Mouse (Mus musculus) ES-E14 (cell line): ENCODE data around the gene Zc3h12a. TPM values are rescaled to one million over a fixed set of nuclear protein-coding genes. Genes with fewer than 3 reads are reported as not detected.
A peak's percentile ranks its signal among the peaks of the same experiment; 100 is the strongest.

ENCODE experiments used
- DNase-seq: peaks from one replicate; pipeline ENCODE4 v3.0.0-alpha.2; 2013; ENCODE audit warnings: low read depth, low spot score
- H3K27ac ChIP-seq: 2 replicates; pipeline ENCODE4 v1.5.1; 2012; ENCODE audit warnings: low read depth, mild to moderate bottlenecking, low read length, moderate library complexity, mixed read lengths; ENCODE audit not compliant: poor library complexity, insufficient read depth, severe bottlenecking
- H3K36me3 ChIP-seq: 2 replicates; pipeline ENCODE4 v1.6.1; 2012; ENCODE audit warnings: mild to moderate bottlenecking, low read length, moderate library complexity, mixed read lengths; ENCODE audit not compliant: control insufficient read depth, poor library complexity, insufficient read depth, severe bottlenecking
- H3K4me1 ChIP-seq, 2 experiments: fragments of 150-350 bp in 1 of 2; sonication (generic) in 1 of 2; 2 replicates each; pipeline ENCODE4 v1.6.1; 2012; ENCODE audit warnings: low read length in 2 of 2, mild to moderate bottlenecking in 1 of 2, mixed read lengths in 1 of 2; ENCODE audit not compliant: control insufficient read depth in 2 of 2, insufficient read depth in 2 of 2, poor library complexity in 1 of 2
- H3K4me3 ChIP-seq, 2 experiments: fragments of 150-350 bp in 1 of 2; sonication (generic) in 1 of 2; 2 replicates each; pipeline ENCODE4 v1.5.1; 2012; ENCODE audit warnings: low read length in 2 of 2, low read depth in 1 of 2, mild to moderate bottlenecking in 1 of 2, mixed read lengths in 1 of 2; ENCODE audit not compliant: insufficient read depth in 1 of 2, poor library complexity in 1 of 2, severe bottlenecking in 1 of 2
- H3K9ac ChIP-seq: 2 replicates; pipeline ENCODE4 v1.6.1; 2012; ENCODE audit warnings: low read depth, mild to moderate bottlenecking, low read length, mixed read lengths; ENCODE audit not compliant: poor library complexity, insufficient read depth, severe bottlenecking
- H3K9me3 ChIP-seq: fragments of 150-350 bp; sonication (generic); 2 replicates; pipeline ENCODE4 v1.6.1; 2012; ENCODE audit warnings: low read depth, mild to moderate bottlenecking, low read length; ENCODE audit not compliant: control insufficient read depth, insufficient read depth
- CHD2 ChIP-seq: IDR thresholded peaks from 2 replicates; pipeline ENCODE4 v1.6.1; 2014; ENCODE audit warnings: mild to moderate bottlenecking, low read depth, low read length, inconsistent platforms
- HCFC1 ChIP-seq: IDR thresholded peaks from 2 replicates; pipeline ENCODE4 v1.6.1; 2012; ENCODE audit warnings: low read length, inconsistent platforms, borderline replicate concordance; ENCODE audit not compliant: insufficient read depth
- MAFK ChIP-seq: IDR thresholded peaks from 2 replicates; pipeline ENCODE4 v1.6.1; 2014; ENCODE audit warnings: mild to moderate bottlenecking, low read depth, low read length, inconsistent platforms; ENCODE audit not compliant: insufficient read depth
- ZC3H11A ChIP-seq: IDR thresholded peaks from 2 replicates; pipeline ENCODE4 v1.6.1; 2012; ENCODE audit warnings: low read depth, mild to moderate bottlenecking, inconsistent platforms, low read length, borderline replicate concordance
- ZNF384 ChIP-seq: IDR thresholded peaks from 2 replicates; pipeline ENCODE4 v1.6.1; 2012; ENCODE audit warnings: low read depth, low read length, inconsistent platforms
- in situ Hi-C, 2 experiments: fragments of 600-800 bp; cut with MboI; formaldehyde crosslinking; loops; one replicate each; pipeline ENCODE4 v1.15.1; 2025; ENCODE audit warnings: low sequenced_read_pairs in 2 of 2, inconsistent platforms in 1 of 2; ENCODE audit not compliant: unreplicated experiment in 2 of 2
- total RNA-seq: library from RNA; depleted of rRNA; stranded (reverse); fragments of 300-350 nt; gene quantifications from 2 replicates; pipeline ENCODE4 v1.2.3, GENCODE M21; 2012; rRNA removed

The Zc3h12a gene
- total RNA-seq, 1 experiment = 4.9 TPM

DNA sequence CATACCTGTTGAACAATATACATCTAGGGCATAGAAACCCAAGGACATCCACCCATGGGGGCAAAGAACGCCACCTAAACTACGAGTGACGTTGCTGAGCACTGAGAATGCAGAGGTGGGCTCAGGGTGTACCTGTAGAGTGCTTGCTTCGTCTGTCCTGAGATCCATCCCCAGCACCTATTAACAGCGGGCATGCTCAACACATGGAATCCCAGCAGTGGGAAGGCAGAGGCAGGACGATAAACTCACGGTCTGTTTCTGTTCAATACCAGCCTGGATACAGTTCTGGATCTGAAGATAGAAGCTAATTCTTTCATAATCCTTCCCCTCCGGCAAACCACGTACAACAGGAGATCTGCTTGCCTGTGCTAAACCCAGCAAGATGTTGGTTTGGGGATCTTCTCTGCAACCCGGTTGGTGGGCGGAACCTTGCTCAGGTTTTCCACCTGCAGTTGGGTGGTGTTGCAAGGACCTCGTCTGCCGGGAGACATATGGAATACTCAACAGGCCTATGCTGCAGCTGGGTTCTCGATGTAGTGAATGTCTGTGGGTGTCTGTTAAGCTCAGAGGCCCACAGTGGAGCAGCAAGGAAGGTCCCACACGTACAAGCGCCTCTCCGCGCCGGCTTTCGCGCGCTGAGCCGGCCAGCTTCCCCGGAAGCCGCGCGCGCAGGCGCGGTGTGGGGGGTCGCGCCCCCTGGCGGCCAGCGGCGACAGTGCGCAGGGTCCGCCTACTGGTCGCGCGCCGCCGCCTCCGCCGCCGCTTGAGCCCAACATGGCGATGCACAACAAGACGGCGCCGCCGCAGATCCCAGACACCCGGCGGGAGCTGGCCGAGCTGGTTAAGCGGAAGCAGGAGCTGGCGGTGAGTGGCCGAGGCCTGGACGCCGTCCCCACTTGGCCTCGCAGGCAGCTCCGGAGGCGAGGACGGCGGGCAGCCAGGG lies 43.0 kb downstream of the Zc3h12a start, which contains the start of gene Meaf6:
Meaf6 (plus strand) TSS at position 732 of the 943 bp plus-strand sequence.
- H3K9ac ChIP-seq = peak within 1 kb of the TSS; percentile 95
- in situ Hi-C loops = no loop called here
- no peaks in the 10 kb centered on the region for H3K9me3 ChIP-seq
- DNase-seq = peak; percentile 69
- peak within 1 kb of the TSS; percentile 85 to 89 for H3K4me3 ChIP-seq
- peaks cover 4% of the 10 kb centered on the region; the same call in 1 of the 2 replicates for H3K36me3 ChIP-seq
- peaks cover 0 to 4% of the 10 kb centered on the region in 2 experiments; a peak in 1 of 4 replicates for H3K4me1 ChIP-seq
- TF ChIP-seq ZNF384 (no peak), ZC3H11A (no peak), MAFK (no peak), CHD2 (no peak), HCFC1 (no peak; the same call in 1 of the 2 replicates)
- peak within 1 kb of the TSS; percentile 87 for H3K27ac ChIP-seq

- DNase-seq = no peak
- Histone ChIP-seq H3K36me3 (peaks cover 21% of the 10 kb centered on the region), H3K9me3 (no peaks in the 10 kb centered on the region), H3K4me3 (no peak overlapping the region), H3K4me1 (0 out of 4 replicates have a peak, but pooled peaks cover 0 to 2% of the 10 kb centered on the region in 2 experiments), H3K9ac (no peak overlapping the region), H3K27ac (no peak overlapping the region)
- no peak for TF ChIP-seq CHD2
- no peak for TF ChIP-seq MAFK
- no peak for TF ChIP-seq HCFC1
- no peak for TF ChIP-seq ZNF384
- no peak for TF ChIP-seq ZC3H11A
- in situ Hi-C loops = no loop called here
Measured at GRCm38 (mm10) chr4:125078698-125079097, 48.9 kb downstream of the Zc3h12a start.

DNA sequence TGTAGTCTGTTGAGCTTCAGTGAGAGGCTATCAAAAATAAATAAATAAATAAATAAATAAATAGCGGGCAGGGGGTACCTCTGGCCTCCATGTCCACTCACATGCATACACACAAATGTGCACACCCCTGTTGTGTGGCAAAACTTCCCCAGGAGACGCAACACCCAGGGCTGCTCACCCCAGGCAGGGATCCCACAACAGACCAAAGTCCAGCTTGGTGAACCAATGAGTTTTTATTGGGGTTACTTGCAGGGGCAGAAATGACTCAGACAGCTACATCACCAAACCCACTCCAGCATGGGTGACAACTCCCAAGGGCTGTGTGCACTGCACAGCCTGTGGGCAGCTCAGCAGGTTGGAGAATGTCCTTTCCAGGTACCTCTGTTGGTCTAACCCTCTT lies 49.9 kb downstream of the Zc3h12a start:
- H3K36me3 ChIP-seq = peaks cover 30% of the 10 kb centered on the region
- no peak for DNase-seq
- TF ChIP-seq CHD2 (no peak), MAFK (no peak), HCFC1 (no peak), ZNF384 (no peak), ZC3H11A (no peak)
- in situ Hi-C loops = no loop called here
- no peak overlapping the region for H3K27ac ChIP-seq
- H3K9me3 ChIP-seq = no peaks in the 10 kb centered on the region
- H3K4me1 ChIP-seq = no peaks in the 10 kb centered on the region
- H3K9ac ChIP-seq = no peak overlapping the region
- no peak overlapping the region for H3K4me3 ChIP-seq

Other genes with a start within 250 kb of the Zc3h12a start
- gene Epha10, start 246.9 kb downstream of the Zc3h12a start, total RNA-seq = 0.54 and 0.95 TPM in 2 replicates
- gene 9930104L06Rik, start 190.8 kb downstream of the Zc3h12a start, total RNA-seq = 23.8 and 32.6 TPM in 2 replicates
- gene Cdca8, start 188.5 kb downstream of the Zc3h12a start, total RNA-seq = 83.5 and 96.1 TPM in 2 replicates
- 3.3 and 4.2 TPM in 2 replicates for gene Rspo1, start 141.4 kb downstream of the Zc3h12a start, total RNA-seq
- gene Gnl2, start 111.3 kb downstream of the Zc3h12a start, total RNA-seq = 66.0 and 77.8 TPM in 2 replicates
- 0.16 TPM in 1 of 2 replicates, not detected in the other for gene Dnali1, start 62.1 kb downstream of the Zc3h12a start, total RNA-seq
- 19.8 and 25.1 TPM in 2 replicates for gene Snip1, start 61.2 kb downstream of the Zc3h12a start, total RNA-seq
- gene Meaf6, start 42.7 kb downstream of the Zc3h12a start, total RNA-seq = 20.6 and 25.0 TPM in 2 replicates